Mouse (Mus musculus) urinary bladder, postnatal 36 days (tissue): ENCODE data around the gene H2afv.

Source experiments
- DNase-seq, 2 experiments: peaks; one replicate each; pipeline ENCODE4 v3.0.0; 2022; ENCODE audit warnings: low spot score in 2 of 2, mixed read lengths in 1 of 2

H2afv gene

GRCm38 (mm10) chr11:6444077-6444853 lies at the start of gene H2afv:
Gene H2afv, minus strand, starts transcription at chr11:6444443.
- DNase-seq = peak; percentile 98 to 99

DNA sequence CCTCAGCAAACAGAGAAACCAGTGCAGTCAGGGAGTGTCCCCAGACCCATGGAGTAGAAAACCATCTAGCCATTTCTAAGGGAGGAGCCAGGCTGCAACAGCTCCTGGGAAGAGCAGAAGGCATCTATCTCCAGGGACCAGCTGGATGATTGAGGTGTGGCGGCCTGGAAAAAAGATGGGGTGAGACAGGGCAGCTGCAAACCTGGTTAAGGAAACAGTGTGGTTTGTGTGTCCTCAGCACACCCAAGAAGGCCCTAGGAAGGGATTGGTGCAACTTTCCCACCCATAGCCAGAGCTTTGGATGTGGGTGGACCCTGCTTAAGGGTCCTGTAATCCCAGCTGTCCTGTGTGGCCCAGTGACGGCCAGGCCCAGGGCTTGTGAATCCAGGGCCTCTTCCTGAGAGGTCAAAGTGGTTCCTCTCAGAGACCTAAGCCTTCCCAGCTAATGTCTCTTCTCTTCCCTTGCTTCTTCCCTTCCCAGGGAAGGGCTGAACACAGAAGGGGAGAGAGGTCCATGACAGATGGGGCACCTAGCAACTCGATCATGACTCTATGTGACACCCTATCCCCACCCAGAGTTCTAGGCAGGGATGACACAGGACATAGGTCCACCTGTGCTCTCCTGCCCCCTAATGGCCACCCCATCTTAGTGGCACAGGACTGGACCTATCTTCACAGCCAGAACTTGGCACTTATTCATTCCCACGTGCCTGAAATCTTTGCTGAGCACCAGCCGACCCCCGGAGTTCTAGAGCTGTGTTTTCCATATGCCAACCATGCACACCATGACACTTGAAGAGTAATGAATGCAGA lies 45.7 kb upstream of the H2afv start:
- DNase-seq = peak in 1 of 2 experiments; percentile 32

- no peak for DNase-seq
Observed at GRCm38 (mm10) chr11:6489257-6489656, 45.0 kb upstream of the H2afv start.

DNA sequence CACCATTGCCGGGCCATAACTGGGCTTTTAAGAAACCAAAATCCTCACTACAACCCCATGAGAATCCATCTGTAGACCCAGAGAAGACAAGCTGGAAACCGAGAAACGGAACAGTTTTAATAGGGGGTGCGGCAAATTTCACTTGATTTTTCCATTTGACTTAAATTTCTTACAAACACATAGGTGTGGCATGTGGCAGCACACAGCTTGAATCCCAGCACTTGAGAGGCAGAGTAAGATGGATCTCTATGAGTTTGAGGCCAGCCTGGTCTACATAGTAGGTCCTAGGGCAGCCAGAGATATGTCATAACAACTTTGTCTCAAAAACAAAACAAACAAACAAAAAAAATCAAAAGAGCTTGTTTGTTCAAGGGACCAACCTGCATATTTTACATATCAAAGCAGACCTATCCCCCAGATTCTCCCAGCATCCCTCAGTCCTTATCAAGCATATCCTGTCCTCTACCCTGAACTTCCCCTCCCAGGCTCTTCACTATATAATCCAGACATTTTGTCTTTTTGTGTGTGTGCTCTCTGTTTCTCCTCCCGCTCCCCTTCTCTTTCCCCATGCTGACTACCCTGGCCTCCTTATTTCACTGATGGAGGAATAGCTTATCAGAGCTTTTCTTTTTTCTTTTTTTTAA lies 43.9 kb upstream of the H2afv start:
- DNase-seq = no peak

DNA sequence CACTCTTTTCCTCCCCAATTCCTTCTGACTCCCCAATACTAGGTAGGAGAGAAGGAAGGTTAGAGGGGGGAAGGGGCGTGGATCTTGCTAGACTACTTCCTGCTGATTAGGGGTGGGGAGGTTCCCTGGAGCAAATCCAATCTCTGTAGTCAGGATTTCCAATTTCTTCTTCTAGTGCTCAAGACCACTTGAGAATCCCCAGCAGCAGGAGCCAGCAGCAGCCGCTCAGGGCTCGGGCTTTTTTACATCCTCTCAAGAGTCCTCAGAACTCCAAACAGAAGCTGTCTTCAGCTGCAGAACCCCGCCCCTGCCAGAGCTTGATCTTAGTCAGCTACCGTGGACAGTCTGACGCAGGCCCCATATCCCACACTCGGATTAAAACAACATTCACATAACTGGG lies 43.3 kb upstream of the H2afv start:
- no peak for DNase-seq

GRCm38 (mm10) chr11:6486916-6487315 lies 42.7 kb upstream of the H2afv start:
- no peak for DNase-seq

DNA sequence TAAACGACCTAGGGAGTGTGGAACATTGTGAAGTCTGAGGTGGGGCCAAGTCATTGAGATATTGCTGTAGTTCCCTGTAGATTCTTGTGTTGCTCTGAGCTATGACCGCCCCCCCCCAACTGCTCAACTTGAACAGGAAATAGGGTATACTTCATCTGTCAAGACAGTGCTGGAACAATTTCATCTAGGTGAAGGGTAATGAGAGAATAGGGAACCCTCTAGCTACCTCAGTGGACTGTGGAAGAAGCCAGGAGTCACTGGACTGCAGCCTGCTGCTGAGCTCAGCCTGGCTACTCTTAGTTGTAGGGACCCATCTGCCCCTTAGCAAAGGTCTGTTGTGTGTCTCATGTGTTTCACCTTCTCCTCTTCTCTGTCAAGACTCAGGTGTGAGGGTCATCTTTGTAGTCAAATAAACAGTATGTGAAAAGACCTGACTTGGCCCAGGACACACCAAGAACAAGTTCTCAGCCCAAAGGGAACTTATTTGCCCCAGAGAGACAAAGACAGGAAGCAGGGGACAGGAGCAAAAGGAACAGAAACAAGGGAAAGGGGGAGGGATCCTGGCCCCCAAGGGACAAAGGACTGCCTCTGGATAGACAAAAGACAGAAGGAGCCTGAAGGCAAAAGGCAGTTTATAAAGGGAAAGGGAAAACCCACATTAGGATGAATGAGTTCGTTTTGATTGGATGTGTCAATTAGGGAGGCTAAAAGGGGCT lies 40.2 kb upstream of the H2afv start:
- DNase-seq = no peak

GRCm38 (mm10) chr11:6483103-6483502 lies 38.9 kb upstream of the H2afv start:
- DNase-seq = no peak

DNA sequence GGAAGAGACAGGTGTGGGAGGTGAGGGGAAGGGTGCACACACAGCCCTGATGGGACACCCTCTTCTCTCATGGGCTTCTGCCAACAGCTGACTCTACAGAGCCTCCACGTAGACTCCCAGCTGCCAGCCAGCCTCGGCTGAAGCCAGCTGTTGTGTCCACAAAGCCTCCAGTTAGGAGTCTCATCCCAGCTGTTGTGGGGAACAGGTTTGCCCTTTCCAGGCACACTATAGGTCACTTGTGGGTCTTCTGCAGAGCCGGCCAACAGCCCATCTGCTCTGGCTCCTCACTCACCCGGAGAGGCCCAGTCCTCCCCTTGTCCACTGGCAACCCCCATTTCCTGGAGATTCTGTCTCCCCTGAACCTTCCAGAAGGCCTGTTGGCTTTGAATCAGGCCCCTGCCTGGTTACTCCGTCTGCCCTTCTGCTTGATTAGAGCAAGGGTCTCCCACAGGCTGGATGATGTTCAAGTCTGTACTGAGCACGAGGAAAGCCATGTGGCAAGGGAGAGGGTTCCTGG lies 37.5 kb upstream of the H2afv start:
- no peak for DNase-seq

DNA sequence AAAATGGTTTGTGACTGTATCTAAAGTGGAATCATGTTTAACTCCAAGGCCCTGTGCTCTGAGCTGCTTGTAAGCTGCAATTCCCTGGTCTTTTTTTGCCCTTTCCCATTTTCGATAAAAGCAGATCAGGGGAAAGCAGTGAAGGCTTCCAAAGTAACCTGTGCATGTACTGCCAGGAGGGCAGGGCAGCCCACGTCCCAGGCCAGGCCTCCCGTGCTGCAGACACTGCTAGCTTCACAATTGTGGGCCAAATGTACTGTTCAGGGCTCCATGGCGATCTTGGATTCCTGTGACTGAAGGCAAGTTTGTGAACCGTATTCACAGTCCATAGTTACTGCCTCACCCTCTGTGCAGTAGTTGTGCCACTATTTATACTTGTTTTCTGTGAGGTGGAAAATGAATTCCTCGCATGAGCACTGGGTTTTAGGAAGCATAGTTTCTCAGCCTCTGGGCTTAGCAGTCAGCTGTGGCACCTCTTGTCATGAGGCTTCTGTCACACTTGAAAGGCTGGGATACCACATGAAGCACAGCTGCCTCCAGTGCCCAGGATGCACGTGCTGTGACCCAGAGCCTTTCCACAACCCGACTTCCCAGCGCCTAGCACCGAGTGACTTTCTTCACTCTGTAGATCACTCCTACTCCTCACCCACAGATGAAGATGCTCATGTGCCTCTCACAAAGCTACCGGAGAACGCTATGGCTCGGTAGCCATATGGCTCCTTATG lies 36.6 kb upstream of the H2afv start:
- no peak for DNase-seq

- no peak for DNase-seq
Observed at GRCm38 (mm10) chr11:6480191-6480590, 35.9 kb upstream of the H2afv start.

GRCm38 (mm10) chr11:6479231-6479630 lies 35.0 kb upstream of the H2afv start:
- DNase-seq = no peak

- DNase-seq = no peak
Observed at GRCm38 (mm10) chr11:6477350-6477749, 33.1 kb upstream of the H2afv start.

- DNase-seq = no peak
Observed at GRCm38 (mm10) chr11:6476876-6477275, 32.6 kb upstream of the H2afv start.

- DNase-seq = peak; percentile 88 to 90
Observed at GRCm38 (mm10) chr11:6475867-6476484, 31.7 kb upstream of the H2afv start, which contains the start of gene Purb. Gene Purb, minus strand, starts transcription at chr11:6475917.

DNA sequence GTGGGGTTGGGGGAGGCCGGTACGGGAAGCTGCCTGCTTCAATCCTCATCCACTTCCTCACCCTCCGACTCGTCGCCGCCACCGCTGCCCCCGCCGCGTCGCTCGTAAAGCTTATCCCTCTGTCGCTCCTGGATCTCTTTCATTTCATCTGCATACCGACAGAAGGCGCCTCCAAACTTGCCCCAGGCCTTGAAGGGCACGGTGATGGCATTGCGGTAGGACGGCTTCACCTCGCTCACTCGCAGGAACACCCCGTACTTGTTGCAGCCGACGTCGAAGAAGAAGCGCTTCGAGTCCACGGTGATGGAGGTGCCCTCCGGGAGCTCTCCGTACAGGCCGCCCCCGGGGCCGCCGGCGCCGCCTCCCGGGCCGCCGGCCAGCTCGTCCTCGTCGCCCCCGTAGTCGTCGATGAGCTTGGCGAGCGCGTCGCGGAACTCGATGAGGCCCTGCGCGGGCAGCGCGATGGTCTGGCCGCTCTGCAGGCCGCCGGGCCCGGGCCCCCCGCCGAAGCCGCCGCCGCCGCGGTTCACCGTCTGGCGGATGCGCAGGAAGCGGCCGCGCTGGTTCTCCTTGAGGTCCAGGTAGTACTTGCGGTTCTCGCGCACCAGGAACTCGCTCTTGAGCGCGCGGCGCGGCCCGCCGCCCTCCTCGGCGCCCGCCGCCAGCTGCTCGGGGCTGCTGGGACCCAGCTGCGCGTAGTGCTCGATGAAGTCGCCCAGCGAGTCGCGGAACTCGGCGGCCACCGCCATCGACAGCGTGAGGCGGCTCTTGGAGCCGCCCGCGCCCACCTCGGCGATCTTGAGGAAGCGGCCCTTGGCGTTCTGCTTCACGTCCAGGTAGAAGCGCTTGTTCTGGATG lies 30.9 kb upstream of the H2afv start:
- peak; percentile 38 to 40 for DNase-seq

- DNase-seq = no peak
Observed at GRCm38 (mm10) chr11:6474381-6474780, 30.1 kb upstream of the H2afv start.

DNA sequence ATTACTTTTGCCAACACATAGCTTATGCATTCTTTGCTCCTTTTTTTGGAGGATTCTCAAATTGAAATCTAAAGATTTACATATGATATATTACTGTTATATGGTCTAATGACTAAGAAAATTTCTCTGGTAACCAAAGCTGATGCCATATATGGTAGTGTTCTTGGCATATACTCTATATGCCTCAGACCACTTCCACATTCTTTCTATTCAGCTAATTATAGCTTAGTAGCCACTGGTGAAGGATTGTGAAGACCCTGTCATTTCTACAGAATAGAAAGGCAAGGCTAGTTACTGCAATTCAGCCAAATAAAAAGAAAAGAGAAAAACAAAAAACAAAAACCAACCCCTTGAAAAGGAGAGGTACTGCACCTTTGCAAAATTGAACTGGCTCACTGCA lies 27.8 kb upstream of the H2afv start:
- DNase-seq = no peak

- no peak for DNase-seq
Observed at GRCm38 (mm10) chr11:6471493-6471892, 27.2 kb upstream of the H2afv start.
